Comparison of ENCODE assay signal across 15 mouse cellular contexts in the genomic region with DNA sequence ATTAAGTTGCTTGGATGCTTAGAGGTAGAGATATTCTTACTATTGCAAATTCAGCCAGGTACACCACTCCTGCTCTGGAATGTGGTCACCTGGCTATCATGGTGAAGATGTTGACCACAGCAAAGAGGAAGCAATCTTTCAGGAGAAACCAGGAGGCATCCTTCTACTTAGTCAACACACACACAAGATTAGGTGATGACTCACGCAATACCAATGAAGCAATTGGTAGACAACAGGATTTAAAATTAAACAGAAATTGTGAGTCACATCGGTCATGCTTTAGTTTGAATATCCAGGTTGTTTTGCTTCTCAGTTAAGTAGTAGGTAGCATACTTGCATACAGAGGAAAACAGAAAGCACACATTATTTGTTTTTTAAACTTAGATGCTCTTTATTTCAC.
"Had no signal": no experiment of that assay in that cellular context is flagged by ENCODE, and none has a peak within 500 bp of the region (broad histone marks: within the 10 kb centered on the region; RNA-seq: fewer than 3 reads in every experiment).

No protein-coding gene starts in this region.

- H3K9ac ChIP-seq: kidney, embryonic 15.5 days; liver, embryonic 13.5 days; midbrain, embryonic 12.5 days; midbrain, embryonic 15.5 days; neural tube, embryonic 13.5 days had no signal

- H3K9me3 ChIP-seq: kidney, embryonic 15.5 days; liver, embryonic 13.5 days; midbrain, embryonic 12.5 days; midbrain, embryonic 15.5 days; neural tube, embryonic 13.5 days had no signal

- H3K27me3 ChIP-seq: kidney, embryonic 15.5 days; liver, embryonic 13.5 days; midbrain, embryonic 12.5 days; midbrain, embryonic 15.5 days; neural tube, embryonic 13.5 days had no signal

- H3K36me3 ChIP-seq: kidney, embryonic 15.5 days; liver, embryonic 13.5 days; midbrain, embryonic 12.5 days; midbrain, embryonic 15.5 days; neural tube, embryonic 13.5 days had no signal

- DNase-seq: kidney, adult 8-10 months; kidney, postnatal 10 days; kidney, postnatal 36 days; layer of hippocampus, postnatal 36 days; liver, embryonic 13.5 days; lung, adult 2 months; lung, postnatal 14 days; lung, postnatal 4 days; retina, postnatal 1 day; thymus, postnatal 25 days had no signal

- H3K4me2 ChIP-seq: kidney, embryonic 15.5 days; liver, embryonic 13.5 days; midbrain, embryonic 12.5 days; midbrain, embryonic 15.5 days; neural tube, embryonic 13.5 days had no signal

- H3K4me1 ChIP-seq: kidney, embryonic 15.5 days; liver, embryonic 13.5 days; midbrain, embryonic 12.5 days; midbrain, embryonic 15.5 days; neural tube, embryonic 13.5 days had no signal

- H3K27ac ChIP-seq: kidney, embryonic 15.5 days; liver, embryonic 13.5 days; midbrain, embryonic 12.5 days; midbrain, embryonic 15.5 days; neural tube, embryonic 13.5 days had no signal

- H3K4me3 ChIP-seq: kidney, embryonic 15.5 days; left cerebral cortex, adult 2 months; liver, embryonic 13.5 days; midbrain, embryonic 12.5 days; midbrain, embryonic 15.5 days; neural tube, embryonic 13.5 days had no signal

- ATAC-seq: midbrain, embryonic 15.5 days had no signal
